Mouse (Mus musculus) spleen, adult 2 months (tissue): ENCODE measurements at regions not wholly inside any gene's neighbourhood (a gene's known extent, or its start where the extent isn't known, plus 50 kb on each side); places are given as distances from the start of the nearest gene placed in this dataset.

Experiments used
- DNase-seq, 2 experiments: peaks; one replicate each; pipeline versions ENCODE4 v3.0.0 to v3.0.0-alpha.2; 2012 to 2021; ENCODE audit warnings: low spot score in 2 of 2, low read depth in 1 of 2
- H3K27ac ChIP-seq: fragments of 200-500 bp; 2 replicates; pipeline ENCODE4 v1.5.1; 2012; ENCODE audit warnings: low read length, inconsistent platforms; ENCODE audit not compliant: insufficient read depth
- H3K27me3 ChIP-seq: fragments of 200-500 bp; 2 replicates; pipeline ENCODE4 v1.6.1; 2012; ENCODE audit warnings: mild to moderate bottlenecking, moderate library complexity, low read length, inconsistent platforms; ENCODE audit not compliant: control insufficient read depth, insufficient read depth
- H3K36me3 ChIP-seq: fragments of 200-500 bp; 2 replicates; pipeline ENCODE4 v1.6.1; 2012; ENCODE audit warnings: mild to moderate bottlenecking, low read length, inconsistent platforms; ENCODE audit not compliant: control insufficient read depth, insufficient read depth
- H3K4me1 ChIP-seq: fragments of 200-500 bp; 2 replicates; pipeline ENCODE4 v1.6.1; 2011; ENCODE audit warnings: inconsistent platforms; ENCODE audit not compliant: control insufficient read depth, insufficient read depth, insufficient read length
- H3K4me3 ChIP-seq: fragments of 200-500 bp; 2 replicates; pipeline ENCODE4 v1.5.1; 2011; ENCODE audit warnings: mild to moderate bottlenecking, inconsistent platforms; ENCODE audit not compliant: insufficient read depth, insufficient read length; ENCODE audit errors: extremely low read depth
- CTCF ChIP-seq: fragments of 200-500 bp; IDR thresholded peaks from 2 replicates; pipeline ENCODE4 v1.5.1; 2011; ENCODE audit warnings: mild to moderate bottlenecking, inconsistent platforms; ENCODE audit not compliant: insufficient read depth, insufficient read length, insufficient replicate concordance; ENCODE audit errors: extremely low read depth
- POLR2A ChIP-seq: fragments of 200-500 bp; IDR thresholded peaks from 2 replicates; pipeline ENCODE4 v1.6.1; 2011; ENCODE audit warnings: low read depth, low read length, inconsistent platforms
- WGBS: fragments of 180-500 bp; shearing (Covaris S2); methylation state at CpG from one replicate; pipeline ENCODE4 v1.1.7; 2018; 5-methylcytosine and 5-hydroxymethylcytosine counted together

- DNase-seq: no peak
- no peak overlapping the region for H3K4me3 ChIP-seq
- 82% methylated on average over 3 of the region's 3 CpGs for WGBS
- H3K27me3 ChIP-seq: no peaks in the 10 kb centered on the region
- H3K27ac ChIP-seq: no peak overlapping the region
- H3K4me1 ChIP-seq: no peaks in the 10 kb centered on the region
- H3K36me3 ChIP-seq: no peaks in the 10 kb centered on the region
- no peak for TF ChIP-seq CTCF
- TF ChIP-seq POLR2A: no peak
Measured at GRCm38 (mm10) chr8:4411126-4411525, 81.7 kb upstream of the Cers4 start.

- Histone ChIP-seq H3K27ac (no peak overlapping the region), H3K4me3 (no peak overlapping the region), H3K27me3 (no peaks in the 10 kb centered on the region), H3K36me3 (no peaks in the 10 kb centered on the region), H3K4me1 (no peaks in the 10 kb centered on the region)
- DNase-seq: no peak
- WGBS: 71% methylated on average over 2 of the region's 2 CpGs
- TF ChIP-seq CTCF (no peak), POLR2A (no peak)
Measured at GRCm38 (mm10) chr8:4411836-4412235, 81.0 kb upstream of the Cers4 start.

GRCm38 (mm10) chr8:4413206-4413605 lies 79.6 kb upstream of the Cers4 start:
- DNase-seq: peak in 1 of 2 experiments; percentile 25
- Histone ChIP-seq H3K4me1 (no peaks in the 10 kb centered on the region), H3K4me3 (no peak overlapping the region), H3K27me3 (no peaks in the 10 kb centered on the region), H3K36me3 (no peaks in the 10 kb centered on the region), H3K27ac (no peak overlapping the region)
- whole genome bisulfite sequencing: 66% methylated on average over 6 of the region's 6 CpGs
- TF ChIP-seq CTCF (peak; percentile 42; the same call in 1 of the 2 replicates), POLR2A (no peak)

- no peaks in the 10 kb centered on the region for H3K4me1 ChIP-seq
- no peaks in the 10 kb centered on the region for H3K27me3 ChIP-seq
- no peak overlapping the region for H3K4me3 ChIP-seq
- 77% methylated on average over 4 of the region's 4 CpGs for WGBS
- no peak for TF ChIP-seq POLR2A
- TF ChIP-seq CTCF: no peak
- no peaks in the 10 kb centered on the region for H3K36me3 ChIP-seq
- H3K27ac ChIP-seq: no peak overlapping the region
- DNase-seq: no peak
Measured at GRCm38 (mm10) chr8:4413764-4414163, 79.1 kb upstream of the Cers4 start.

- no peak overlapping the region for H3K4me3 ChIP-seq
- H3K27me3 ChIP-seq: no peaks in the 10 kb centered on the region
- no peaks in the 10 kb centered on the region for H3K4me1 ChIP-seq
- TF ChIP-seq CTCF (no peak), POLR2A (no peak)
- no peak for DNase-seq
- 71% methylated on average over 3 of the region's 3 CpGs for WGBS
- H3K27ac ChIP-seq: no peak overlapping the region
- no peaks in the 10 kb centered on the region for H3K36me3 ChIP-seq
Measured at GRCm38 (mm10) chr8:4417141-4417540, 75.7 kb upstream of the Cers4 start.

GRCm38 (mm10) chr8:4433161-4433560 lies 59.7 kb upstream of the Cers4 start:
- Histone ChIP-seq H3K4me3 (no peak overlapping the region), H3K36me3 (no peaks in the 10 kb centered on the region), H3K27me3 (no peaks in the 10 kb centered on the region), H3K4me1 (no peaks in the 10 kb centered on the region), H3K27ac (no peak overlapping the region)
- TF ChIP-seq POLR2A (no peak), CTCF (no peak)
- no peak for DNase-seq
- 86% methylated on average over 2 of the region's 2 CpGs for WGBS

GRCm38 (mm10) chr8:4436546-4436945 lies 56.3 kb upstream of the Cers4 start:
- Histone ChIP-seq H3K4me3 (no peak overlapping the region), H3K27me3 (no peaks in the 10 kb centered on the region), H3K4me1 (no peaks in the 10 kb centered on the region), H3K27ac (no peak overlapping the region), H3K36me3 (no peaks in the 10 kb centered on the region)
- DNase-seq: no peak
- WGBS: 82% methylated on average over 3 of the region's 3 CpGs
- no peak for TF ChIP-seq CTCF
- no peak for TF ChIP-seq POLR2A
